Mouse (Mus musculus): ENCODE data around the gene Ctdspl.

- TF ChIP-seq POLR2A (IDR thresholded peaks at IDR 0.05; ENCODE audit: low read depth, low read length) (no peak), CTCF (IDR thresholded peaks at IDR 0.05; ENCODE audit: borderline replicate concordance, insufficient read depth, low read length) (no peak)
These were observed 6.5 kb upstream of the Ctdspl start for GRCm38 (mm10) chr9:118919672-118920186.
